Mouse (Mus musculus): ENCODE measurements around the gene Usf1. TPM values are rescaled to one million over a fixed set of nuclear protein-coding genes. Genes with fewer than 3 reads are reported as not detected.

The Usf1 gene
- total and polyA plus RNA-seq, 2 experiments from 2014 or later, result 141 to 148 TPM

- Histone ChIP-seq H3K4me3 (ENCODE audit: low read length) (no peak overlapping the region), H3K36me3 (ENCODE audit: insufficient read depth, low read length) (no peaks in the 10 kb centered on the region), H3K27ac (no peak overlapping the region), H3K9ac (replicated peaks; ENCODE audit: low read length) (no peak overlapping the region), H3K27me3 (ENCODE audit: insufficient read depth, low read length) (no peaks in the 10 kb centered on the region), H3K4me2 (ENCODE audit: low read depth, low read length) (no peak overlapping the region), H3K9me3 (ENCODE audit: low read length) (no peaks in the 10 kb centered on the region), H3K4me1 (ENCODE audit: insufficient read depth, low read length) (no peaks in the 10 kb centered on the region)
- no peak for DNase-seq (ENCODE audit: low spot score)
- WGBS, result 79% methylated on average over 4 of the region's 4 CpGs
- TF ChIP-seq CTCF (IDR thresholded peaks at IDR 0.05; ENCODE audit: low read depth), result no peak
- ATAC-seq, result no peak
These were observed 21.0 kb upstream of the Usf1 start for GRCm38 (mm10) chr1:171390101-171390500.

DNA sequence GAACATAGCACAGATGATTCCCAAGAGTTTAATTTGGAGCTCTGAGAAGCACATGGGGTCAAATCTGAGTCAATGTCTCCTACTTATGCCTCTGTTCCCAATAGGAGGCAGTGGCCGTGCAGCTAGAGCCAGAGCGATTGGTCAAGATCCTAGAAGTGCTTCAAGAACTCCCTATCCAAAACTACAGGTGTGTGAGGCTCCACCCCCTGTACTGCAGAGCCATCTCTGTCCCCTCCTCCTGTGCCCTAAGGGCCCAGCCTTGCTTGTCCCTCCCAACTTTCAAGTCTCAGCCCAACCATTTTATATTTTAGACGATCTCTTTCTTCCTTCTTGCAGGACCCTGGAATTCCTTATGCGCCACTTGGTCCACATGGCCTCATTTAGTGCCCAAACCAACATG, 9.3 kb upstream of the Usf1 start:
- Histone ChIP-seq H3K4me1 (ENCODE audit: insufficient read depth, low read length) (no peaks in the 10 kb centered on the region), H3K27ac (no peak overlapping the region), H3K36me3 (ENCODE audit: insufficient read depth, low read length) (no peaks in the 10 kb centered on the region), H3K27me3 (ENCODE audit: insufficient read depth, low read length) (no peaks in the 10 kb centered on the region), H3K4me3 (ENCODE audit: low read length) (no peak overlapping the region), H3K4me2 (ENCODE audit: low read depth, low read length) (no peak overlapping the region), H3K9me3 (ENCODE audit: low read length) (no peaks in the 10 kb centered on the region), H3K9ac (replicated peaks; ENCODE audit: low read length) (no peak overlapping the region)
- ATAC-seq (no peak), DNase-seq (ENCODE audit: low spot score) (no peak)
- WGBS, result 75% methylated on average over 4 of the region's 4 CpGs
- TF ChIP-seq CTCF (IDR thresholded peaks at IDR 0.05; ENCODE audit: low read depth), result no peak

GRCm38 (mm10) chr1:171402991-171403390, 8.1 kb upstream of the Usf1 start:
- no peak for TF ChIP-seq CTCF (IDR thresholded peaks at IDR 0.05; ENCODE audit: low read depth)
- 91% methylated on average over 9 of the region's 9 CpGs for WGBS
- H3K36me3 ChIP-seq (ENCODE audit: insufficient read depth, low read length), result no peaks in the 10 kb centered on the region

DNA sequence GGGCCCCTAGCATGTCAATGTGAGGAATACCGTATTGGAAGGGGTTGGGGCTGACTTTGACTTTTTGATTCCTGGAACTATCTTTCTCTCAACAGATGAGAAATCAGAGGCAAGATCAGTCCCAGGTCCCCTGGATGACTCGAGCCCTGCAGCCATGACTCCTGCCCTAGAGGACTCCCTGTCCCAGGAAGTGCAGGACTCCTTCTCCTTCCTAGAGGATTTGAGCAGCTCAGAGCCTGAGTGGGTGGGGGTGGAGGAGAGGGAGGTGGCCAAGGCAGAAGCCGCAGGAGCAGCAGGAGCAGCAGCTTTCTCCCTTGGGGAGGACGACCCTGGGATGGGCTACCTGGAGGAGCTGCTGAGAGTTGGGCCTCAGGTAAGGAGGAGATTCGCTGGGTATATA, 3.9 kb upstream of the Usf1 start:
- DNase-seq (ENCODE audit: low spot score) (no peak), ATAC-seq (no peak)
- Histone ChIP-seq H3K9me3 (ENCODE audit: low read length) (no peaks in the 10 kb centered on the region), H3K4me2 (ENCODE audit: low read depth, low read length) (no peak overlapping the region), H3K27me3 (ENCODE audit: insufficient read depth, low read length) (no peaks in the 10 kb centered on the region), H3K4me3 (ENCODE audit: low read length) (no peak overlapping the region), H3K9ac (replicated peaks; ENCODE audit: low read length) (no peak overlapping the region), H3K36me3 (ENCODE audit: insufficient read depth, low read length) (no peaks in the 10 kb centered on the region), H3K4me1 (ENCODE audit: insufficient read depth, low read length) (no peaks in the 10 kb centered on the region), H3K27ac (no peak overlapping the region)
- 72% methylated on average over 5 of the region's 5 CpGs for WGBS
- TF ChIP-seq CTCF (IDR thresholded peaks at IDR 0.05; ENCODE audit: low read depth), result no peak

More at GRCm38 (mm10) chr1:171402991-171403390, 8.1 kb upstream of the Usf1 start:
- DNase-seq (ENCODE audit: low spot score) (no peak), ATAC-seq (no peak)
- H3K9ac ChIP-seq (replicated peaks; ENCODE audit: low read length), result no peak overlapping the region
- no peaks in the 10 kb centered on the region for H3K9me3 ChIP-seq (ENCODE audit: low read length)
- H3K4me2 ChIP-seq (ENCODE audit: low read depth, low read length), result no peak overlapping the region
- H3K4me3 ChIP-seq (ENCODE audit: low read length), result no peak overlapping the region
- H3K27me3 ChIP-seq (ENCODE audit: insufficient read depth, low read length), result no peaks in the 10 kb centered on the region
- no peaks in the 10 kb centered on the region for H3K4me1 ChIP-seq (ENCODE audit: insufficient read depth, low read length)
- H3K27ac ChIP-seq, result no peak overlapping the region

DNA sequence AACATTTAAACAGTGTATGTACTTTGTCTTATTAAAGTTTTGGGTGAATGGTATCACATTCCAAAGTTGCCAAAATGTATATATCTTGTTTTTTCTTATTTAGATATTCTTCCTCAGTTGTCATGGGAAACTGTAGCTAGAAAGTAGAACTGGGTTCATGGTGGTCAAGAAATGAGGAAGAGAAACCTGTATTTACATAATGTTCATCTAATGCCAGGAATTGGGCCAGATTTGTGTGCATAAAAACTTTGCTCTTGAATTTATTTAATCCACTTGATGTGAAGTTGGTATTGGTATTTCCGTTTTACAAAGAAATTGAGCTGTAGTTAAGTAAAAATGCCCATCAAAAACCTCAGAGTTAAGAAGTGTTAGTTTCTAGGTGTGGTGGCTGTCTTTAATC, 882 bp upstream of the Usf1 start:
- no peak overlapping the region for H3K4me2 ChIP-seq (ENCODE audit: low read depth, low read length)
- H3K36me3 ChIP-seq (ENCODE audit: insufficient read depth, low read length), result 0 out of 2 replicates have a peak, but pooled peaks cover 2% of the 10 kb centered on the region
- peaks cover 4% of the 10 kb centered on the region; the same call in 1 of the 2 replicates for H3K4me1 ChIP-seq (ENCODE audit: insufficient read depth, low read length)
- H3K4me3 ChIP-seq (ENCODE audit: low read length), result no peak overlapping the region
- no peak for ATAC-seq
- H3K27me3 ChIP-seq (ENCODE audit: insufficient read depth, low read length), result no peaks in the 10 kb centered on the region
- no peak for DNase-seq (ENCODE audit: low spot score)
- WGBS, result 85% methylated on average over 1 of the region's 1 CpGs
- H3K9me3 ChIP-seq (ENCODE audit: low read length), result no peaks in the 10 kb centered on the region
- TF ChIP-seq CTCF (IDR thresholded peaks at IDR 0.05; ENCODE audit: low read depth), result no peak
- no peak overlapping the region for H3K27ac ChIP-seq
- H3K9ac ChIP-seq (replicated peaks; ENCODE audit: low read length), result no peak overlapping the region

GRCm38 (mm10) chr1:171411492-171411941, 404 bp downstream of the Usf1 start:
- H3K4me1 ChIP-seq (ENCODE audit: insufficient read depth, low read length), result peaks cover 4% of the 10 kb centered on the region; the same call in 1 of the 2 replicates
- no peak for TF ChIP-seq CTCF (IDR thresholded peaks at IDR 0.05; ENCODE audit: low read depth)
- DNase-seq (ENCODE audit: low spot score) (no peak), ATAC-seq (peak; percentile 86)
- H3K4me2 ChIP-seq (ENCODE audit: low read depth, low read length), result peak overlapping the region; percentile 71
- H3K4me3 ChIP-seq (ENCODE audit: low read length), result peak overlapping the region; percentile 87
- H3K9ac ChIP-seq (replicated peaks; ENCODE audit: low read length), result peak overlapping the region; percentile 92
- H3K9me3 ChIP-seq (ENCODE audit: low read length), result no peaks in the 10 kb centered on the region
- no peaks in the 10 kb centered on the region for H3K27me3 ChIP-seq (ENCODE audit: insufficient read depth, low read length)
- H3K27ac ChIP-seq, result peak overlapping the region; percentile 96
- WGBS, result 1% methylated on average over 30 of the region's 39 CpGs
- H3K36me3 ChIP-seq (ENCODE audit: insufficient read depth, low read length), result peaks cover 15% of the 10 kb centered on the region

GRCm38 (mm10) chr1:171412001-171412441, 908 bp downstream of the Usf1 start:
- peak; percentile 41 for ATAC-seq

More at GRCm38 (mm10) chr1:171412001-171412441, 908 bp downstream of the Usf1 start:
- DNase-seq (ENCODE audit: low spot score), result peak; percentile 78
- peaks cover 18% of the 10 kb centered on the region for H3K36me3 ChIP-seq (ENCODE audit: insufficient read depth, low read length)
- H3K4me2 ChIP-seq (ENCODE audit: low read depth, low read length), result peak overlapping the region; percentile 71
- H3K4me1 ChIP-seq (ENCODE audit: insufficient read depth, low read length), result peaks cover 4% of the 10 kb centered on the region; the same call in 1 of the 2 replicates
- TF ChIP-seq CTCF (IDR thresholded peaks at IDR 0.05; ENCODE audit: low read depth), result peak; percentile 54
- no peaks in the 10 kb centered on the region for H3K9me3 ChIP-seq (ENCODE audit: low read length)
- no peaks in the 10 kb centered on the region for H3K27me3 ChIP-seq (ENCODE audit: insufficient read depth, low read length)
- H3K27ac ChIP-seq, result peak overlapping the region; percentile 96
- H3K4me3 ChIP-seq (ENCODE audit: low read length), result peak overlapping the region; percentile 87
- H3K9ac ChIP-seq (replicated peaks; ENCODE audit: low read length), result peak overlapping the region; percentile 92
- under 1% methylated on average over 20 of the region's 20 CpGs for WGBS
